Mouse (Mus musculus) kidney, postnatal 4 days (tissue): ENCODE measurements at regions not wholly inside any gene's neighbourhood (a gene's known extent, or its start where the extent isn't known, plus 50 kb on each side); places are given as distances from the start of the nearest gene placed in this dataset.
A peak's percentile ranks its signal among the peaks of the same experiment; 100 is the strongest.

ENCODE experiments used
- DNase-seq, 2 experiments: peaks; one replicate each; pipeline ENCODE4 v3.0.0; 2021; ENCODE audit warnings: mixed read lengths in 2 of 2

DNA sequence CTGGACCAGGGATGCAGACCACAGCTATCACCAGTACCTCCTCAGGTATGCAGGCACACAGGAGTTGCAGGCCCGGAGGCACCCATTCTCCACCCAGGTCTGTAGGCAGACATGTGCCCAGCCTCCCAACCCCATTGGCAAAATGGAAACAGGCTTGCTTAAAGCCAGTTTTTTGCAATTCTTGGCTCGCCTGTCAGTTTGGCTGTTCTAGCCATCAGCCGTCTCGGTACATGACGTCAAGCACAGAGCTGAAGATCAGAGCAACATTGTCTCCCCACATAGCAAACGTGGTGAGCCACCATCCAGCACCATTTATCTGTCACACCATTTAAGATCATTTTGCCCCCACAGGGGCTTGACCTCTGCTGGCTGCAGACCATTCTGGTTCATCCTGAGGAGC, 196.1 kb upstream of the Cops8 start:
- no peak for DNase-seq

DNA sequence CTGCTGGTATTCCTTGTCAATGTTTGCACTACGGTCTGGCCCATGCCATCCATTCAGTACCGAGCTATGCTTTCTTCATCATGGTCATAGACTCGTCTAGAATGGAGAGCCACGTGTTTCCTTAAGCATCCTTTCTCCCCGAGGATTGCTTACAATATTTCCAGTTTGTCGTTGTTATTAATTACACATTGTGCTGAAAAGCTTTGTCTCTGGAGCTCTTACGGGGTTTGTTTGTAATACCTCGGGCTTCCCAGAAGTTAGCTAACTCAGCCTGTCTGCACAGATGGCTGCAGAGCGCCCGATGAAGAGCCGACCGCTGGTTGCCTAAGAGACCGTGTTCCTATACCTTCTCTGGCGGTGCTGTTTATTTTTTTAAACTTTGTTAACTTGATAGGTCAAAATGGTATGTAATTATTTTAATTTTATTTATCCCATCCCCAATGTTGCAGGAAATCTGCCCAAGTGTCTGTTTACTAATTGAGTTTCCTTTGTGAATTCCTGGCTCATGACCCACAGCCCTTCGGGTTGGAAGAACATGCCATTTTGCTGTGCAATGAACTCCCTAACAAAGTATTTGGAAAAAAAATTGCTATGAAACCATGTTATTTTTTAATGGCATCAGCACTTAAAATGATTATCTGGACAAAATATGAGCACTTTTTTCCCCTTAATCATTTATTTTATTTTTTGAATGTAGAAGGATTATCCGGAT, 194.1 kb upstream of the Cops8 start:
- DNase-seq = no peak

DNA sequence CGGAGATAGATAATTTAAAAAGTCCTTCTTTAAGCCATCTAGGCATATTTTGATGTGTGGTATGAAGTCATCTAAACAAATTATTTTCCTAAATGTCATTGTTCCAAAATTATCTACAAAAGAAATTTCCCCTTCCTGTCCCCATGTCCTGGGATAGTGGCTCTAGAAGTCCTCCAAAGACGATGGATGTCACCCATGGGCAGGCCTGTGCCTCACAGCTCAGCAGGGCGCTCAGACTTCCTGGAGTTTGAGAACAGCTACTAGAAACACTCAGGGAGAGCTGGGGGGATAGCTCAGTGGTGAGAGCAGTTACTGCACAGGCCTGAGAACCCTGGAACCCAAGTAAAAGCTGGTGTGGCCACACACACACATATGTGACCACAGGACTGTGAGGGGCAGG, 193.5 kb upstream of the Cops8 start:
- DNase-seq = no peak

DNA sequence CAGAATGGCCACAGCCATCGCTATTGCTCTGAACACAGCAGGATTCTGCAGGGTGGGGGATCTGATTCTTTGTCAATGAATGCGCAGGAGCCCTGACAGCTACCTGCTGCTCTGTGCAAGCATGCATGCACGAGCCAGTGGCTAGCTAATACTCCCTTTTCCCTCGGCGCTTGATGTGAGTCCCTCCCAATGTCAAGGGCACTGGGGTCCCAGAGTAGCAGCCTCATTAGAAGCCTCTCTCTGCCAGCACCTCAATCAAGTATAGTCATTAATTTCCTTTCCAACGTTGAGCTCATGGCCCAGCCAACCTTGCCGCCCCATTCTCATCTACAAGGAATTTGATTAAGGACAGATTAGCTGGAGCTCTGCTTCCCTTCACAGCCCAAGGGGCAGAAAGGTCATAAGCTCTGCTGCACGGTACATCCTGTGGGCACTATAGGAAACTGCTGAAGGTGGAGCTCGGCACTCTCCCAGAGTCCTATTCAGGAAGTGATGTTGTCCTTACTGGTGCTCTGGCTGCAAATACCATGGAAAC, 190.2 kb upstream of the Cops8 start:
- peak; percentile 32 to 56 for DNase-seq

- DNase-seq = no peak
These were observed 188.0 kb upstream of the Cops8 start for GRCm38 (mm10) chr1:90414751-90415150.

DNA sequence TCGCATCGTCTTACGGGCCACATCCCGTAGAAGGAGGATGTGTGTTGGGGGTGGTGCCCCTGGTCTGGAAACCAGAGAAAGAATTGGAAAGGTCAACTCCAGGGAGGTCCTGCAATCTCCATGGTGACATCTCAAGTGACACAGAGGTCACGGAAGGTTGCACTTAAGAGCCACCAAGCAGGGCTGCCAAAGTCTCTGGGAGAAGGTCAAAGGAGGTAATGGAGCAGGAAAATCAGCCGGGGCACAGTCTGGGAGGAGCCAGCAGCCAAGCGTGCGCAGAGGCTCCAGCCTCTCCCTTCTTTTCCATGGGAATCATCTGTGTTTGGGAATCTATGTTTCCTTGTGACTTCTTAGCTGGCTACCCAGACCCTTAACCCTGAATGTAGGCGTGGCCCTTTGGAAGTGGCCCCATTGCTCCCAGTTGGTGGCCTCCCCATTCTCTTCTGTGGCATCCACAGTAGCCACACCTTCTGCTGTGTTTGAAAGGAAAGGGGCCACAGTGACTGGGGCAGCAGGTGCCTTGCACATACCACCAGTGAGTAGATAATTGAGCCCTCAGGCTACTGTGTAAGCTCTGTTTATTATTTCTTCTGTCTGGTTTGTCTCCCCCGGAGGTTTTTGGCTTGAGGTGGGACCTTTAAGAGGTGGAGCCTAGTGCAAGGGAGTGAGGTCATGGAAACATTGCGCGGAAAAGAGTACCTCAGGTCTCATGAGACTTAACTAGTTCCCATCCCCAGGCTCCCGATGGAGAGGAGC, 178.5 kb upstream of the Cops8 start:
- DNase-seq = peak; percentile 58 to 75

DNA sequence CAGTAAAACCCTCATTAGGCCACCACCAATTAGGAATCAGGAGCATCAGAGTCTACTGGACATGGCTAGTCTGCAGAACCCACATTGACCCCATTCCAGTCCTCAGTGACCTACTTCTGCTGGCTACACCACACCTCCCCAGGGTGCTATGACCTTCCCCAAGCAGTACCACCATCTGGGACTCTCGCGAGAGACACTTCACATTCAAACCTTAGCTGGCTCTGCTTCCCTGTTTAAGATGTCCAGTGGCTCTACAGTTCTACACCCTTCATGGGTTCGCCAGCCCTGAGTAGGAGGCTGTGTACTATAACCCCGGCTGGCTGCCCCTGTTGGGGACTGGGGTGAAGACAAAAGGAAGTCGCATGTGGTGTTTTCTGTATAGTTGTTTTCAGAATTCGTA, 174.4 kb upstream of the Cops8 start:
- no peak for DNase-seq

DNA sequence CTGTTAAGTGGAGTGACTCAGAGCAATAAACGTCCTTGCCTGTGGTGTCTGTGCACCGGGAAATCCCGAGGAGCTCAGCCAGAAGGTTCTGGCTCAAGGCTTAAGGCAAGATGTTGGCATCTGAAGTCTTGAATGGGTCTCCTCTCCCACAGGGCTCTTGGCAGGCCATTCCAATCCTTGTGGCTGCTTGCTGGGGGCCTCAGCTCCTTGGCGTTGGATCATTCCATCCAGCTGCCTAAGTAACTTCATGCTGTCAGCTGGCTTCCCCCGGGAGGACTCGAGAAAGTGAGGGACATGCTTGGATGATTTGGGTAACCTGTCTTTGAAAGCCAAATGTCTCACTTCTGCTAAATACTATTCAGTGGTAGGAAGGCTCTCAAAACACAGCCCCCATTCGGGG, 174.0 kb upstream of the Cops8 start:
- DNase-seq = no peak

DNA sequence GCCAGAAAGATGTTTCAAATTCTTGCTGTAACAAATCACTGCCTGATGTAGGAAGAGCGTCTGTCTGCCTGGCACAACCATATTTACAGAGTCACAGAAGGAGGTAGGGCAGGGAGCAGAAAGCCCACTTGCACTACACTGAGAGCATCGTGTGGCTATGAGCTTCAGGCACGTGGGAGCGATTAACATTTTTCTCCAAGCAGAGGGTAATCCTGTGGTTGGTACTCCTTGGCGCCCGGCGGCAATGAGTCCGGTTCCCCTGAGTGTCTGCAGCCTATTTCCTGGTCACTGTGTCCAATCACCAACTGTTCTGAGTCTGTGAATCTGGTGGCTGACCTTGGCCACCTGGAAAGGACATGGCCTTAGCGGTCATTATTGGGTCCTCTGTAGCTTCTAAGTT, 172.3 kb upstream of the Cops8 start:
- DNase-seq = no peak

- no peak for DNase-seq
These were observed 171.0 kb upstream of the Cops8 start for GRCm38 (mm10) chr1:90431783-90432182.

GRCm38 (mm10) chr1:90433911-90434310, 168.9 kb upstream of the Cops8 start:
- DNase-seq = no peak

GRCm38 (mm10) chr1:90440638-90441037, 162.1 kb upstream of the Cops8 start:
- DNase-seq = peak; percentile 37 to 63

DNA sequence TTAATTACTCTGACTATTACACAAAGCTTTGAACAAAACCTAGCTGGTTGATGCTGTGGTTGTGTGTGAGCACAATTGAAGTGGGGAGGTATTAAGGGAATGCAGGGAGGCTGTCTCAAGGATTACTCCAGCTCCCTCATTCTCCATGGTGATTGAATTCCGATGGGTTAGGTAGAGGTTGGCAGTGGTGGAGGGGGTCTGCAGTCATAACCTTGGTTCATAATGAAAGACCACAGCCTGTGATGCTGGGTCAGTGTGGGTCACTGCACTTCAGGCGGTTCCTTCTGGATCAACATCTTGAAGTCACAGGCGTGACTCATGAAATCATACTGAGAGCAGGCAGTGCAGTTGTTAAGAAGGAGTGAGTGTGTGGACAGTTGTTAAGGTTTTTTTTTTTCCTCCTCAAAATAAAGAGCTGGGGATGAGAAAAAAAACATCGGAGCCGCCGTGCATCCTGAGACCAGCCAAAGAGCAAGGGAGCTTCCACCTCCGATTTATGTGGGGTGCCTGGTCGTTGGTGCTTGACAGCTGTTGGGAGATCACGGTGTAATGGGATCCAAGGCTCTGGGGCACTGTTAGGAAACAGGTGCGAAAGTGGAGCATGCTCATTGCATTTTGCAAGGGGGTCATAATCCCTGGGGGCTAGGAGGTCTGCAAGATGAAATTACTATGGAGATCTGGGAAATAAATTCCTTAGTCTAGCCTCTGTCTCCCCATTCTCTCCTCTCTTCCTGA, 161.5 kb upstream of the Cops8 start:
- peak; percentile 60 to 69 for DNase-seq

GRCm38 (mm10) chr1:90442250-90443240, 160.2 kb upstream of the Cops8 start:
- DNase-seq = peak; percentile 28 to 57

- DNase-seq = peak; percentile 50 to 63
These were observed 153.1 kb upstream of the Cops8 start for GRCm38 (mm10) chr1:90449571-90450226.

- DNase-seq = no peak
These were observed 150.7 kb upstream of the Cops8 start for GRCm38 (mm10) chr1:90451942-90452557.

DNA sequence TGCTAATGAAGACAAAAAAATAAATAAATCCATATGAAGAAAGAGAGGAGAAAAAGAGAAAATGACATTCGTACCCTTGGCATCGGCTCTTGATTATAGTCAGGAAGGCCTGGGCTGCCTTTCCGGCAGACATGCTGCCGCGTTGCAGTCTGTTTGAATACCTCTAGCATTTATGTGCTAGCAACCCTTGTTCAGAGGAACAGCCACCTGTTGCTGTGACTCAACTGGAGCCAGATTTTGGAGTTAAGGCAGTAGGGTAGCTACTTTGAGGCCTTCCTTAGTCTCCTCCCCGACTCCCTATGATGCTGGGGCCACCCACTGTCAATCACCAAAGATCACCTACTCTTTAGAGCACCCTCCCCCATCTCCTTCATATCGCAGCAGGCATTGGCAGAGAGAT, 148.5 kb upstream of the Cops8 start:
- no peak for DNase-seq

DNA sequence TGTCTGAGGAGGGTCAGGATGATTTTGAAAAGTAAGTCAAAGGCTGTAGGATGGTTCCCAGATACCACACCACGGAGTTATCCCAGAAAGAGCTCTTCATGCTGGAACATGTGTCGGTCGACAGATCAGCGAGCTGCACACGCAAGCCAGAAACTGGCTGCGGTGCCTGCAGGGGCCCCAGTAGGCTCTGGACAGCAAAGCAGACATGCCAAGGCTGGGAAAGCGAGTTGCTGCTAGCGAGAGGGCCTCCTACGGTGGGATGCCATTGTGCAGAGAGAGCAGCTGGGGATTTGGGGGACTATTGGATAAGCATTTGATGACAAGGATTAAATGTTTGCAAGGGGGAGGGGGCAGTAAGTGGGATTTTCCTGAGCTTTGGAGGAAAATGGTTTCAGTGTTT, 145.4 kb upstream of the Cops8 start:
- DNase-seq = no peak

DNA sequence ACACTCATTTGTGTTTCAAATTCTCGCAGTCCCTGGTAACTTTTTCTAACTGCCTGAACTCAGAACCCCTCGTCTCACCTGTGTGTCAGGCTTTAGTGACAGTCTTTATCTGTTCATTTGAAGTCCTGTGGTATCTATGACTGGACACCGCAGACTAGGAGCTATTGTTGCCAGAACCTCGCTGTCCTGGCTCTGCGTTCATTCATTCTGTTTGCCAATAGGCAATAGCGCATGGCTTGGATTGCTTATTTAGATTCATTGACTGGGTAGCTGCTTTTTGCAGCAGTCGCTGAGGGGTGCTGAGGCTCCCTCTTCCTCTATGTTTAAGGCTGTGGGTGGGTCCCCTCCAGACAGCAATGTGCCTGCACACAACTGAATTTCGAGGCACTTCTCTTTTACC, 144.6 kb upstream of the Cops8 start:
- DNase-seq = no peak

DNA sequence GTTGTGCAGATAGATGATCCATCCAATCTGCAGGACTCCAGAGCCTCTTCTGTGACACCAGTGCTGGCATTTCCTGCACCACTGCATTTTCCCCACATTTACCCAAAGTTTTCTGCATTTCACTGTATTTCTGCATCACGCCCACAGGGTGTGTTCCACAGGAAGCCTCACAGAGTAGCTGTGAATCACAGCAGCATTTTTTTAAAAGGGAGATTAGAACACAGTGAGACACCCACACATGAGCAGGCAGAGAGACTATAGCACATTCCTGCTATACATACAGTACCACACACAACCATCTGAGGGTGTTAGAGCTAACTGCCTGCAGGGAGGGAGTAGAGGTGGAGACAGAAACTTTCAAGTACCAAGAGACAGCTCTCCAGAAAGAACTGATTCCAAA, 141.1 kb upstream of the Cops8 start:
- no peak for DNase-seq

- DNase-seq = no peak
These were observed 139.5 kb upstream of the Cops8 start for GRCm38 (mm10) chr1:90463302-90463701.
